Mouse (Mus musculus): ENCODE results near the gene Ttc39a.

Gene Ttc39a

DNA sequence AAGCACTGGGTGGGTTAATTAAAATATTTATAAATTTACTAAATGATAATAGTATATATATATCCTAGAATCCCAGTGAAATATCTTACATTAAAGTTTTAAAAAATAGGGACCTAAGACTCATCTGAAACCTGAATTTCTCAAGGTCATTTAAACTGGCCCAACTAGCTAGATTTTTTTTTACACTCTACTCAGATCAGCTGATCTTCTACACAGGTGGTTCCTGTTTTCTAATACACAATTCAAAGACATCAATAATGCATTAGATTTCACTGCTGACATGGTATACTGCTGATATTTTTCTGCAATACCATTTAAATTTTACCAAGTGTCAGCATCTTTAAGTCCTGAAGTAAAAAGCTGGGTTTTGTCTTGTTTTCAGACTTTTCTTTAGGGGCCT lies 57.5 kb downstream of the Ttc39a start:
- DNase-seq, result no peak

DNA sequence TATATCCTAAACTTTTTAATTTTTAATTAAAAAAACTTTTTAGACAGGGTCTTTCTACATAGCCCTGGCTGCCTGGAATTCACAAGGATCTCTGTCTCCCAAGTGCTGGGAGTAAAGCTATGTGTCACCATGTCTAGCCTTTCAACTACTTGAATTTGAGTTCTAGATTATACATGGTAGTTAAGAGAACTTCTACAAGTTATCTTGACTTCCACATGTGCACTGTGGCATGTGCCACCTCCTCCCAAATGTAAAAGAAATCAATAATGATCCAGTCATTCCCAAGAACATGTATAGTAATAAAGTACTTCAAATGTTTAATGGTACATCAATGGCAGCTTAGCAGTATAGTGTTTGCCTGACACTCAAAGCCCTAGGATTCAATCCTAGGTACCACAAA lies 61.3 kb downstream of the Ttc39a start:
- no peak for DNase-seq

DNA sequence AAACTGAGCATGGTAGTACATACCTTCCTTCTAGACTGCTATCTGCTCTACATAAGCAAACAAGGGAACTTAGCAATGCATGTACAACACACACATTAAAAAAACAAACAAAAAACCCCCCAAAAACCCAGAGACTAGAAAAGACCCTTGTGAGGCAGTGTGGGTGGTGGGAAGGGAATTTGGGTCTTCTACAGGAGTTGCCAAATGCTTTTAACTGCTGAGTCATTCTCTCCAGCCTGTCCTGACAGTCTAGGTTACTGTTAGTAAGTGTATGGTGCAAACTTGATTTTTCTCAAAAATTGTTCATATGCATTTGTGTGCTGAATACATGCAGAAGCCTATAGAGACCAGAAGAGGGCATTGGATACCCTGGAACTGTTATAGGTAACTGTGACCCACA lies 65.2 kb downstream of the Ttc39a start:
- DNase-seq, result no peak

DNA sequence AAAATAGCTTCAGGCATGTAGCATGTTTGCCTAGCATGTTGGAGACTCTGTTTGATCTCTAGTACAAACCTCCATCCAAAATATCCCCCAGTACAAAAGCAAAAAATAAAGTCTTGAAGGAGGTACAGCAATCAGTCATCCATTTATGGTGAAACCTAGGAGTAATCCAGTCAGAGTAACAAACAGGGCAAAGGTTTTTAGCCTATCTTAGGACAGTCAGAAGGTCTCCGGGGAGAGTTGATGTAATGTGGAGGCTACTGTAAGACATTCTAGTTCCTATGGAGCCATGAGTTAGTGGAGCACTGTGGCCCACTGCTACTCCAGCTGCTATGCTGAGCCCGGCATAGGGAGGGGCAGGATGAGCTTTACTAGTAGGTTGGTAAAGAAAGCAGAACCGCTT lies 66.1 kb downstream of the Ttc39a start:
- no peak for DNase-seq

DNA sequence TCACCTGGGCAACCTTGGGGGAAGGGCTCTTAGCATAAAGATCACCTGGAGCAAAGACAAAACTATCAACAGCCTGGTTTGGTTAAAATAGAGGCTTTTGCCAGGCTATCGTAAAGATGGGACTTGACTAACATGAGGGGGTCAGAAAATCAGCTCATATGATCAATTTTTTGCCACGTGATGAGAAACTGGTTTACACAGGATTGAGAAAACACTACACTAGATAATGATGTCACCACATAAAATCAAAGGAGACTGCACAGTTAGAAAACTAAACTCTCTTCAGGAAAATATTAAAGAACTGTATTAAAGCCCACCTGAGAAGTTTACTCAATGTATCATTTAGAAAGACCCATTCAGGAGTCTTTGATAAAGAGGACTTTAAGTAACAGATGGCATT lies 68.7 kb downstream of the Ttc39a start:
- no peak for DNase-seq

DNA sequence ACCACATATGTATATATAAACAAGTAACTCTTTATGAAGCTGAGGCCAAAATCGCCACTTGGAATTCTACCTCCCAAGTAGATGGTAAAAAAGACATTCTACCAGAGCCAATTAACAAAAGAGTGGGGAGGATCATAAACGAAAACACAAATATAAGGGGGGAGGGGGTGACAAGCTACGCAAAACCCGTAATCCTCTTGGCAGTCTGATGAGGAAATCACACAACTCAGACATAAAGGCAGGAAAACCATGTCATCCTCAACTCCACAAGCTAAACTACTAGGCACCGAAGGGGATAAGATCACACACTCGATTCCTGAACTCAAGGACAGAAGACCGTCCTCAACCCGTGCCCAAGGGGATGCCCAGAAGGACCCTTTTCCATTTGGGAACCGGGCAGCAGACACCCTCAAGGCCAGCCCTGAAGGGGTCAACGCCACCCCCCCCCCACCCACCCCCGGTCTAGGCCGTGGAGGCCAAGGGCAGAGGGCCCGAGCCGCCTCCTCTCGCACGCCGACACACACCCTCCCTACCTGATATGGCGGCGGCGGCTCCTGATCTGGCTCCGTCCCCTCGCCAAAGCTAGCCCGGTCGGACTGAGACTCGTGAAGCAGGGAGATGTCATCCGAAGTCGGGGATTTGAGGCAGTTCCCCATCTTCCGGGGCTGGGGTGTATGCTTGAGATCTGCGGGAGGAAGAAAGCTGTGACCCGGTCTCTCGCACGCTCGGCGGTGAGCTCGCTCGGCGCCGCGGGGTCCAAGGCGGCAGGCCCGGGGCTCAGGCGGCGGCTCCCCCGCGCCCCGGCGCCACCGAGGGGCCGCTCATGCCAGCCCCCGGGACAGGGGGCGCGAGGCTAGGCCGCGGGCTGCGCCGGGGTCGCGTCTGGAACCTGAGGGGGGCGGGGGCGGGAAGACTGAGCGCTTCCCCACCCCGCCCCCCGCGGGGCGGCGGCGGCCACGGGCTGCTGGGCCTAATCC lies 69.4 kb downstream of the Ttc39a start:
- peak; percentile 54 for DNase-seq

DNA sequence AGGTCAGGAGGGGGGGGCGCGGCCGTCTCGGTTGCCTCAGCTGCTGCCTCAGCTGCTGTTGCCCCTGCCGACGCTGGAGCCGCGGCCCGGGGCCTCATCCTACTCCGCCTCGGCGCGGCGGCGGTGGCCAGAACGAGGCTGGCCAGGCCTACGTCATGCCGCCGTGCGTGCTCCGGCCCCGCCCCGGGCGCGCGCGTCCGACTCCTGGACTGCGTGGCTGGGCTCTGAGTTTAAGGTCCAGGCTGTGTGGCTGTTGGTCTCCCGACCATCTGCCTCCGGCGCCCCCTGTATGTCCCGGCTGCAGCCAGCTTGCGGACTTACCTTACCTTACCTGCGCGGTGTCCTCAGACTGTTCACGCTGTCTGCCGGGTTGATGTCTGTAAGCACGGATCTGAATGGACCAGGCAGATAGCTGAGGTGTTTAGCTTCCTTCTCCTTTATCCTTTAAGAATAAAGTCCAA lies 70.2 kb downstream of the Ttc39a start:
- DNase-seq, result peak; percentile 90

DNA sequence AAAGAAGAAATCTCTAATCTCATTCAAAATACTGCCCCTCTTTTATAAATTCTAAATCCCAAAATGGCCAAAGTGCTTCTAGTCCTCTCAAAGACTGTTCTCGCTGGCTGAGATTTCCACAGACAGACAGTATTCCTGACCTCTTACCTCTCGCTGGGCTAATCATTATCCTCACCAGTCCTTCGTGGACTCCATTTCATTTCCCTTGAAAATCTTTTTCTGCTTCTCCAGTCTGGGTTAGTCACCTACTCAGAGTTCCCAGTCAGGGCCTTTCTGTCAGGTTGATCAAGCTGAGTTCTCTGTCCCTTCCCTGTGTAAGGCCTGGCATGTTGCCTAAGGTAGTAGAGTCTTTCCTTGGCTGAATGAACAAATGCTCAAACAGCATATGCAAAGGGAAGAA lies 71.0 kb downstream of the Ttc39a start:
- no peak for DNase-seq

DNA sequence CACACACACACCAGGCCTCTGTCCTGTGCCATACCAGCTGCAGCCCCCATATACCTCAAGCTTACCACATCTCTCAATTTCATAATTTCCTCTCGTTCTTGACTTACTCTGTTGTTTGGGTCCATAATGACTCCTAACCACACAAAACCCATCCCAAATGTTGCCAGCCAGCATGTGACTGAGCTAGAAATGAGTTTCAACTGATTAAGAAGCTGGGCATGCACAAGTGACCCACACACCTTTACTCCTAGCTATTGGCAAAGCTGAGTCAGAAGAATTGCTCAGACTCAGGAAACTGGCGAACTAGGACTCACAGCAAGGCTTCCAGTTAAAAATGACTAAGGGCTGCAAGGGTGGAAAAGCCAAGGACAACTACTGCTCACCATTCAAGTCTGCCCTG lies 75.0 kb downstream of the Ttc39a start:
- no peak for DNase-seq

DNA sequence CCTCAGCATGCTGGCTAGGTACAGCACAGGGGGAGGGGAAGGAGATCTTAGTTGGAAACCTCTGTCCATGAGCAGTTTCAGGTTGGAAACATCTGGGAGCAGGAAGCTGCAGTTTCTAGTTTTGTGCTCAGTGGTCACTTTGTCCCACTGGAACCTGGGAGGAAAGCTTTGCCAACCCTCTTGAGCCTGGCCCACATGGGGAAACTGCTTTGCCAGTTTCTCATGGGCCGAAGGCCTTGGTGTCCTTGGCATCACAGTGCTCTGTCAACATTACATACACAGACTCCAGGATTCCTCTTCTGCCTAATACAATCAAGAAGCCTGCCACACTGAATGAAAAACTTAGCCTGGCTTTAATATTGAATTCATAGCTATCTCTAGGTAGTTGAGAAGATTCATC lies 76.3 kb downstream of the Ttc39a start:
- no peak for DNase-seq

DNA sequence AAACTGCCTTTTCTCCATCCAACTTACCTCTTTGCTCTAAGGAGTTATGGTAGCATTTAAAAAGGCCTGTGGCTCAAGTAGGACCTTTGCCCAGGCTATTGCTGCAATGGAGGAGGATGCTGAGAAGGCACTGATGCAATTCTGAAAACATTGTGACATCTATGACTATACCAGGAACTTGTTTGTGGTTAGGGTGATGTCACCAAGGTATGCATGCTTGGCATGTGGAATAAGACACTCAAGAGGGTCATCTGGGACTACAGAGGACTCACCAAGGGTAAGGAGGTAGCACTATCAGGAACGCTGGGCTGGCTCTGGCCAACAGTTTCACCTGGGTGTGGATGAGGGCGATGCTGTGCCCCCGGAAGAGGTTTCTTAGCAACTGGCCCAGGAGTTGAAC lies 78.2 kb downstream of the Ttc39a start, which contains the start of gene Rnf11:
Gene Rnf11, minus strand, starts transcription at position 108 of the 400 bp plus-strand sequence.
- DNase-seq, result no peak

DNA sequence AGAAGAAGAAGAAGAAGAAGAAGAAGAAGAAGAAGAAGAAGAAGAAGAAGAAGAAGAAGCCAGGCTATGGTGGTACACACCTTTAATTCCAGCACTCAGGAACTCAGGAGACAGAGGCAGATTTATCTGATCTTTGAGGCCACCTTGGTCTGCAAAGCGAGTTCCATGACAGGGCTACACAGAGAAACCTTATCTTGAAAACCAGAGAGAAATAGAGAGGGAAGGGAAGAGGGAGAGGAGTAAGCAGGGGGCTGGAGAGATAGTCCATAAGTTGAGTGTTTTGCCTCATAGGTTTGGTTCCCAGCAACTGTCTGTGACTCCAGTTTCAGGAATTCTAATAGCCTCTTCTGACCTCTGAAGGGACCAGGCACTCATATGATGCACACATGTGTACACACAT lies 82.4 kb downstream of the Ttc39a start:
- DNase-seq, result no peak

DNA sequence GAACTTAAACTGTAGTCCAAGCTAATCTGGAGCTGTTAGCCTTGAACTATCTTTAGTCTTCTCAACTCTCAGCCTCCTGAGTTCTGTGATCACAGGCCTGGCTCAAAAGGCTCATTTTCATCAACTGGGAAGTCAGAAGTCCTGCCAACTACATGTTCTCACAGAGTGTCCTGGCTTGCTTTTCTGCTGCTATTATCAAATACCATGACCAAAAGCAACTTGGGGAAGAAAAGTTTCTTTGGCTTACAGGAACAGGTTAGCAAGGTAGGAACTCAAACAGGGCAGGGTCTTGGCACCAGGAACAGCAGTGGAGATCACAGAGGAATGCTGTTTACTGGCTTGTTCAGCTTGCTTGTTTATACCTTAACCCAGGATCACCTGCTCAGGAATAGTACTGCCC lies 87.2 kb downstream of the Ttc39a start:
- DNase-seq, result no peak
